Mouse (Mus musculus): Measurements from ENCODE around the gene Ppp2r5c. TPM values are rescaled to one million over a fixed set of nuclear protein-coding genes. Genes with fewer than 3 reads are reported as not detected.

The Ppp2r5c gene
- total and polyA plus RNA-seq, 2 experiments from 2014 or later: 104 to 118 TPM

- peaks cover 28% of the 10 kb centered on the region for H3K4me1 ChIP-seq (ENCODE audit: control insufficient read depth, insufficient read depth)
- 70% methylated on average over 7 of the region's 7 CpGs for WGBS
- H3K9ac ChIP-seq (replicated peaks; ENCODE audit: low read depth, low read length): no peak overlapping the region
- ATAC-seq (ENCODE audit: insufficient read depth, low read depth) (no peak), DNase-seq (ENCODE audit: low spot score) (no peak)
- TF ChIP-seq CTCF (IDR thresholded peaks at IDR 0.05; ENCODE audit: low read depth) (no peak), EP300 (IDR thresholded peaks at IDR 0.05; ENCODE audit: low read depth) (no peak)
- no peaks in the 10 kb centered on the region for H3K9me3 ChIP-seq (replicated peaks; ENCODE audit: control insufficient read depth, low read length)
- no peak overlapping the region for H3K4me2 ChIP-seq (ENCODE audit: low read depth, low read length)
- peaks cover 17% of the 10 kb centered on the region; the same call in 1 of the 2 replicates for H3K36me3 ChIP-seq (replicated peaks; ENCODE audit: control insufficient read depth, insufficient read depth, low read length)
- no peak overlapping the region for H3K4me3 ChIP-seq (ENCODE audit: low read depth, low read length)
- no peak overlapping the region for H3K27ac ChIP-seq (ENCODE audit: low read depth)
- no peaks in the 10 kb centered on the region for H3K27me3 ChIP-seq (ENCODE audit: control insufficient read depth, insufficient read depth, low read length)
Observed at GRCm38 (mm10) chr12:110512884-110513283, 66.0 kb downstream of the Ppp2r5c start.

DNA sequence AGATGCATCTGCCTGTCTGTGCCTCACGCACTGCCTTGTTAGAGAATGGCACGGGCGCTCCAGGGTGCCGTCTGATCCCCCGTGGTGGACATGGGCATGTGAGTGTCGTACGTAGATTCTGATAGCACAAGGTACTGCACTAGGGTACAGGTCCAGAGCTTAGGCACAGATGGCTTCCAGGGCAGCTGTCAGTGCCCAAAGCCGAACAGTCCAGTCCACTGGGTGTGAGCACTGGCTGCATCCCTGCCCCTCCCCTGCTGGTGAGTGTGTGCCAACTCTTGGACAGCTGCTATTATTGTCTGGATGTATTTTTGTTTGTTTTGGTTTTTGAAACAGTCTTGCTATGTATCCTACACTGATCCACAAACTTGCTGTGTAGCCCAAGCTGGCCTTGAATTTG, 68.8 kb downstream of the Ppp2r5c start:
- Histone ChIP-seq H3K36me3 (replicated peaks; ENCODE audit: control insufficient read depth, insufficient read depth, low read length) (peaks cover 21% of the 10 kb centered on the region; the same call in 1 of the 2 replicates), H3K9me3 (replicated peaks; ENCODE audit: control insufficient read depth, low read length) (no peaks in the 10 kb centered on the region), H3K27me3 (ENCODE audit: control insufficient read depth, insufficient read depth, low read length) (no peaks in the 10 kb centered on the region), H3K4me1 (ENCODE audit: control insufficient read depth, insufficient read depth) (peaks cover 15% of the 10 kb centered on the region), H3K27ac (ENCODE audit: low read depth) (no peak overlapping the region), H3K4me2 (ENCODE audit: low read depth, low read length) (no peak overlapping the region), H3K9ac (replicated peaks; ENCODE audit: low read depth, low read length) (no peak overlapping the region), H3K4me3 (ENCODE audit: low read depth, low read length) (no peak overlapping the region)
- ATAC-seq (ENCODE audit: insufficient read depth, low read depth) (no peak), DNase-seq (ENCODE audit: low spot score) (no peak)
- TF ChIP-seq EP300 (IDR thresholded peaks at IDR 0.05; ENCODE audit: low read depth) (no peak), CTCF (IDR thresholded peaks at IDR 0.05; ENCODE audit: low read depth) (no peak)
- WGBS: 80% methylated on average over 8 of the region's 8 CpGs

DNA sequence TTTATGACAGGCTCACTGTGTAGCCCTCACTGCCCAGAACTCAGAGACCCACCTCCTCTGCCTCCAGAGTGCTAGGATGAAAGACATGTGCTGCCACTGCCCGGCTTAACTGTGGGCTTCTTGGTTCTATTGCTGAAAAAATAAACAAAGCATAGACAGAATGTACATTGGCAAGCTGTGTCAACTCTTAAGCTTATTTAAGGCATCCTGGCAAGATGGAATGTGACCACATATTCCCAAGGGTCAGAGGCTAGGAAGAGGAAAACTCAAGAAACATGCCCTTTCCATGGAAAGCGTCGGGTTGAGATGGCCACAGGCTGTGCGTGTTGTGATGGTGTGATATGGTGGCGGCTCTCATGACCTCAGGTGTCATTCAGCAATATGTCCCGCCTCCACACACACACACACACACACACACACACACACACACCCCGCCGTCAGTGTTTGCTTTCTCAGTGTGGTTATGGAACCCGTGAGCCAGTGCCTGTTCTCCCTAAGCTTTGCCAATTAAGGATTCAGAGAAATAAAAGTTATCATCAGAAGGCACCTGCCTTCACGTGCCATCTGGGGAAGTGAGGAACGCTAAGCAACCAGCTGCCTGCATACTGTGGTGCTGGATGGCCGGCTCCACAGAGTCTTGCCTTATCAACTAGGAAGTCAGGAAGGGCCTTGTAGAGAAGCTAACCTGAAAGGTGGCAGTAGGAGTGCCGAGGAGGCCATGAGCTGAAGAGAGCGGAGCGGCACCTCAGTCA, 73.5 kb downstream of the Ppp2r5c start:
- no peak overlapping the region for H3K4me2 ChIP-seq (ENCODE audit: low read depth, low read length)
- ATAC-seq (ENCODE audit: insufficient read depth, low read depth) (no peak), DNase-seq (ENCODE audit: low spot score) (no peak)
- peaks cover 5% of the 10 kb centered on the region; the same call in 1 of the 2 replicates for H3K4me1 ChIP-seq (ENCODE audit: control insufficient read depth, insufficient read depth)
- no peak overlapping the region for H3K9ac ChIP-seq (replicated peaks; ENCODE audit: low read depth, low read length)
- WGBS: 68% methylated on average over 15 of the region's 15 CpGs
- H3K27ac ChIP-seq (ENCODE audit: low read depth): no peak overlapping the region
- H3K9me3 ChIP-seq (replicated peaks; ENCODE audit: control insufficient read depth, low read length): no peaks in the 10 kb centered on the region
- H3K4me3 ChIP-seq (ENCODE audit: low read depth, low read length): no peak overlapping the region
- peaks cover 49% of the 10 kb centered on the region for H3K36me3 ChIP-seq (replicated peaks; ENCODE audit: control insufficient read depth, insufficient read depth, low read length)
- no peaks in the 10 kb centered on the region for H3K27me3 ChIP-seq (ENCODE audit: control insufficient read depth, insufficient read depth, low read length)
- TF ChIP-seq EP300 (IDR thresholded peaks at IDR 0.05; ENCODE audit: low read depth) (no peak), CTCF (IDR thresholded peaks at IDR 0.05; ENCODE audit: low read depth) (no peak)

- Histone ChIP-seq H3K9me3 (replicated peaks; ENCODE audit: control insufficient read depth, low read length) (no peaks in the 10 kb centered on the region), H3K9ac (replicated peaks; ENCODE audit: low read depth, low read length) (no peak overlapping the region), H3K4me2 (ENCODE audit: low read depth, low read length) (no peak overlapping the region), H3K4me3 (ENCODE audit: low read depth, low read length) (no peak overlapping the region), H3K36me3 (replicated peaks; ENCODE audit: control insufficient read depth, insufficient read depth, low read length) (peaks cover 40% of the 10 kb centered on the region), H3K4me1 (ENCODE audit: control insufficient read depth, insufficient read depth) (no peaks in the 10 kb centered on the region), H3K27ac (ENCODE audit: low read depth) (no peak overlapping the region), H3K27me3 (ENCODE audit: control insufficient read depth, insufficient read depth, low read length) (no peaks in the 10 kb centered on the region)
- ATAC-seq (ENCODE audit: insufficient read depth, low read depth) (no peak), DNase-seq (ENCODE audit: low spot score) (no peak)
- 87% methylated on average over 5 of the region's 5 CpGs for WGBS
- no peak for TF ChIP-seq EP300 (IDR thresholded peaks at IDR 0.05; ENCODE audit: low read depth)
- TF ChIP-seq CTCF (IDR thresholded peaks at IDR 0.05; ENCODE audit: low read depth): no peak
Observed at GRCm38 (mm10) chr12:110523526-110523925, 76.6 kb downstream of the Ppp2r5c start.

DNA sequence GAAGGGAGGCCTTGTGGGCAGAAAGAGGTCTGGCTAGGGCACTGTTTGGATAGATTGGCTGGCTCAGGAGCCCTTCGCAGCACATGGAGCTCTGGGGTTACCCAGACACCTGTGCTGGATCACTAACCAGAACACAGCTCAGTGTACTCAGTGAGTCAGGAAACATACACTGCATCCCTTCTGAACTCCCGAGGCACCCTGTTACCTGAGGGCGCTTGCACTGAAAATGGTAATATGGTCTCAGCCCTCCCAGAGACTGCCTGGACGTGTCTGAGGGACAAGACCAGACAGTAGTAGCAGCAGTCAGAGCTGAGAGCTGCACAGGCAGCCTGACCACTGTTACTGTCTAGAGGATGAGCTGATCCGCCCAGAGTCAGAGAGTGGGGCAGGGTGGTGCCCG, 85.8 kb downstream of the Ppp2r5c start:
- ATAC-seq (ENCODE audit: insufficient read depth, low read depth): 0 out of 2 replicates have a peak, but pooled peaks have one; percentile 14
- Histone ChIP-seq H3K27me3 (ENCODE audit: control insufficient read depth, insufficient read depth, low read length) (no peaks in the 10 kb centered on the region), H3K4me1 (ENCODE audit: control insufficient read depth, insufficient read depth) (peaks cover 25% of the 10 kb centered on the region), H3K27ac (ENCODE audit: low read depth) (peak overlapping the region; percentile 66), H3K4me3 (ENCODE audit: low read depth, low read length) (no peak overlapping the region), H3K4me2 (ENCODE audit: low read depth, low read length) (no peak overlapping the region), H3K36me3 (replicated peaks; ENCODE audit: control insufficient read depth, insufficient read depth, low read length) (peaks cover 10% of the 10 kb centered on the region), H3K9ac (replicated peaks; ENCODE audit: low read depth, low read length) (no peak overlapping the region), H3K9me3 (replicated peaks; ENCODE audit: control insufficient read depth, low read length) (no peaks in the 10 kb centered on the region)
- TF ChIP-seq CTCF (IDR thresholded peaks at IDR 0.05; ENCODE audit: low read depth) (no peak), EP300 (IDR thresholded peaks at IDR 0.05; ENCODE audit: low read depth) (no peak)
- DNase-seq (ENCODE audit: low spot score): no peak
- 80% methylated on average over 6 of the region's 6 CpGs for WGBS

Measured in heart, postnatal 0 days (tissue).